Mouse (Mus musculus) brain, embryonic 14.5 days (tissue): ENCODE results near the gene Rhpn2.

ENCODE experiments used
- CTCF ChIP-seq: fragments of 200-500 bp; IDR thresholded peaks from 2 replicates; pipeline ENCODE4 v1.5.1; 2012; ENCODE audit warnings: inconsistent platforms, mild to moderate bottlenecking, moderate library complexity, borderline replicate concordance; ENCODE audit not compliant: insufficient read depth, insufficient read length; ENCODE audit errors: extremely low read depth
- POLR2A ChIP-seq: fragments of 200-500 bp; IDR thresholded peaks from 2 replicates; pipeline ENCODE4 v1.6.1; 2012; ENCODE audit warnings: mild to moderate bottlenecking, inconsistent platforms, borderline replicate concordance; ENCODE audit not compliant: poor library complexity, insufficient read depth, insufficient read length, severe bottlenecking; ENCODE audit errors: extremely low read depth

DNA sequence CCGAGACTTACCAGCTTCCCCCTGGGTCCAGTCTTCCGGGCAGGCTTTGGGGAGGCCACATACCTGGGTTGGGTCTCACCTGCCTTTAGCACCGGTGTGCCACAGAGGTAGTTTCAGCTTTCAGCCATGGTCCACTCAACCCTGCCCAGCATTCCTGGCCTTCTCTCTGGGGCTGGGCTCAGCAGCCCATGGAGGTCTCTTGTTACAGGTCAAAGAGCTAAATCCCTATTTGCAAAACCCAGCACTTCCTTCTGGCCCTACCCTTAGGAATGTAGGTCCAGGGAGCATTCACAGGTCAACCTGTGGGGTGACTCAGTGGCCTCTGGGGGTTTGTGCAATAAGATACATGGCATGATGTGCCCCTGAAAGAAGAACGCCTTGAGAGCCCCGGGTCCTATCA is 28.9 kb downstream of the Rhpn2 start:
- TF ChIP-seq POLR2A (no peak), CTCF (no peak)
